9 mouse cellular contexts compared by ENCODE assay signal in genomic region chrX:134686739-134687171, GRCm38 (mm10). TPM values are rescaled to one million over a fixed set of nuclear protein-coding genes. Genes with fewer than 3 reads are reported as not detected.
DNase-seq lines count a peak whose midpoint lies in the region; ATAC-seq and TF ChIP-seq lines count a peak whose summit lies in the region.
"Had no signal": no experiment of that assay in that cellular context is flagged by ENCODE, and none has a peak within 500 bp of the region (broad histone marks: within the 10 kb centered on the region; RNA-seq: fewer than 3 reads in every experiment).

No protein-coding gene starts in this region.

- H3K27ac ChIP-seq in embryonic facial prominence, embryonic 15.5 days (replicated peaks): peak overlapping the region; percentile 85
- H3K27ac ChIP-seq in hindbrain, embryonic 15.5 days (replicated peaks): peak overlapping the region; percentile 95
- no peak overlapping the region for H3K27ac ChIP-seq in liver, adult 2 months (replicated peaks; ENCODE audit: insufficient read depth, low read depth, low read length)
- H3K27ac ChIP-seq: macrophage had no signal

- peak; percentile 36 for DNase-seq in adrenal gland, postnatal 10 days
- no peak for DNase-seq in liver, adult 2 months (ENCODE audit: extremely low read depth, low read depth, low spot score)

- no peak for ATAC-seq in megakaryocyte, adult 5-6 weeks (ENCODE audit: poor library complexity, severe bottlenecking)
- ATAC-seq in embryonic facial prominence, embryonic 15.5 days (ENCODE audit: insufficient number of reproducible peaks, low FRiP score, low TSS enrichment, low read depth): peak; percentile 35
- ATAC-seq in hindbrain, embryonic 15.5 days (ENCODE audit: low FRiP score, low read depth): peak; percentile 55
- no peak for ATAC-seq in erythroblast, adult 5-6 weeks (replicated peaks; ENCODE audit: low FRiP score, poor library complexity, severe bottlenecking)

- H3K4me3 ChIP-seq in megakaryocyte, embryonic 14.5 days (replicated peaks): peak overlapping the region; percentile 91
- H3K4me3 ChIP-seq in embryonic facial prominence, embryonic 15.5 days (replicated peaks): peak overlapping the region; percentile 55
- peak overlapping the region; percentile 57 for H3K4me3 ChIP-seq in hindbrain, embryonic 15.5 days
- peak overlapping the region; percentile 70 for H3K4me3 ChIP-seq in liver, adult 2 months (ENCODE audit: insufficient read depth, low read depth, low read length)
- peak overlapping the region; percentile 36 for H3K4me3 ChIP-seq in myocyte

- H3K4me2 ChIP-seq in embryonic facial prominence, embryonic 15.5 days (replicated peaks): peak overlapping the region; percentile 39
- peak overlapping the region; percentile 62 for H3K4me2 ChIP-seq in hindbrain, embryonic 15.5 days
- H3K4me2 ChIP-seq in myocyte (ENCODE audit: low read depth): peak overlapping the region; percentile 64

- H3K27me3 ChIP-seq in megakaryocyte, embryonic 14.5 days (replicated peaks): peaks cover 58% of the 10 kb centered on the region
- H3K27me3 ChIP-seq in embryonic facial prominence, embryonic 15.5 days: peaks cover 8% of the 10 kb centered on the region
- no peaks in the 10 kb centered on the region for H3K27me3 ChIP-seq in hindbrain, embryonic 15.5 days
- no peaks in the 10 kb centered on the region for H3K27me3 ChIP-seq in liver, adult 2 months (ENCODE audit: control insufficient read depth, insufficient read depth, low read length)
- H3K27me3 ChIP-seq in myocyte (ENCODE audit: control insufficient read depth, insufficient read depth, insufficient read length): no peaks in the 10 kb centered on the region

- no peaks in the 10 kb centered on the region for H3K79me2 ChIP-seq in liver, adult 2 months (ENCODE audit: control insufficient read depth, insufficient read depth, low read length)
- no peaks in the 10 kb centered on the region for H3K79me2 ChIP-seq in myocyte (ENCODE audit: control insufficient read depth, insufficient read depth)

- no peaks in the 10 kb centered on the region for H3K36me3 ChIP-seq in megakaryocyte, embryonic 14.5 days (replicated peaks; ENCODE audit: low read length)
- H3K36me3 ChIP-seq in embryonic facial prominence, embryonic 15.5 days: peaks cover 13% of the 10 kb centered on the region; the same call in 1 of the 2 replicates
- peaks cover 26% of the 10 kb centered on the region for H3K36me3 ChIP-seq in hindbrain, embryonic 15.5 days
- no peaks in the 10 kb centered on the region for H3K36me3 ChIP-seq in liver, adult 2 months (ENCODE audit: control insufficient read depth, insufficient read depth, low read length)
- H3K36me3 ChIP-seq in myocyte (ENCODE audit: control insufficient read depth, insufficient read depth): peaks cover 3% of the 10 kb centered on the region

- H3K4me1 ChIP-seq in megakaryocyte, embryonic 14.5 days: peaks cover 28% of the 10 kb centered on the region
- no peaks in the 10 kb centered on the region for H3K4me1 ChIP-seq in embryonic facial prominence, embryonic 15.5 days
- peaks cover 13% of the 10 kb centered on the region for H3K4me1 ChIP-seq in hindbrain, embryonic 15.5 days (replicated peaks)
- H3K4me1 ChIP-seq in liver, adult 2 months (ENCODE audit: control insufficient read depth, insufficient read depth, low read length): no peaks in the 10 kb centered on the region

- no peak for TF ChIP-seq CTCF in liver, adult 2 months (IDR thresholded peaks at IDR 0.05; ENCODE audit: low read depth, low read length)

- H3ac ChIP-seq in myocyte (ENCODE audit: control insufficient read depth, insufficient read length): peak overlapping the region; percentile 28

- TF ChIP-seq POLR2A in liver, adult 2 months (IDR thresholded peaks at IDR 0.05; ENCODE audit: extremely low read depth, insufficient read depth, low read length): no peak
- no peak for TF ChIP-seq POLR2A in myocyte (IDR thresholded peaks at IDR 0.05; ENCODE audit: insufficient read length, low read depth)

- H3K9me3 ChIP-seq in megakaryocyte, embryonic 14.5 days: no peaks in the 10 kb centered on the region
- H3K9me3 ChIP-seq in embryonic facial prominence, embryonic 15.5 days (replicated peaks): no peaks in the 10 kb centered on the region
- H3K9me3 ChIP-seq in hindbrain, embryonic 15.5 days: no peaks in the 10 kb centered on the region

- H3K9ac ChIP-seq in embryonic facial prominence, embryonic 15.5 days: peak overlapping the region; percentile 37
- peak overlapping the region; percentile 58 for H3K9ac ChIP-seq in hindbrain, embryonic 15.5 days
- H3K9ac ChIP-seq in liver, adult 2 months (ENCODE audit: low read depth, low read length): peak overlapping the region; percentile 42; the same call in 1 of the 2 replicates

- 15% methylated on average over 16 of the region's 16 CpGs for WGBS in embryonic facial prominence, embryonic 15.5 days
- WGBS in hindbrain, embryonic 15.5 days: 24% methylated on average over 16 of the region's 16 CpGs
- WGBS in liver, adult 2 months: 3% methylated on average over 16 of the region's 16 CpGs

TF ChIP-seq in myocyte, 11 proteins besides CTCF, POLR2A, EP300 and RAD21:
- TF ChIP-seq SRF (IDR thresholded peaks at IDR 0.05; ENCODE audit: control insufficient read depth, insufficient read length, low read depth) (no peak), MAX (IDR thresholded peaks at IDR 0.05; ENCODE audit: low read depth) (no peak), MYOG (IDR thresholded peaks at IDR 0.05; ENCODE audit: control insufficient read depth in 1 of 3, insufficient read depth in 1 of 3, insufficient read length in 2 of 3, low read depth in 2 of 3) (no peak), CEBPB (IDR thresholded peaks at IDR 0.05; ENCODE audit: insufficient read depth, poor library complexity, severe bottlenecking) (no peak), POLR2AphosphoS2 (IDR thresholded peaks at IDR 0.05; ENCODE audit: insufficient read length, low read depth) (no peak), TCF12 (IDR thresholded peaks at IDR 0.05; ENCODE audit: insufficient read depth, poor library complexity, severe bottlenecking) (no peak), TCF3 (IDR thresholded peaks at IDR 0.05; ENCODE audit: insufficient read length, low read depth) (no peak), MYOD1 (IDR thresholded peaks at IDR 0.05; ENCODE audit: control insufficient read depth in 1 of 3, insufficient read length in 2 of 3, low read depth in 2 of 3) (no peak), USF1 (IDR thresholded peaks at IDR 0.05; ENCODE audit: low read depth) (no peak), E2F4 (IDR thresholded peaks at IDR 0.05; ENCODE audit: insufficient read depth) (no peak), REST (IDR thresholded peaks at IDR 0.05; ENCODE audit: insufficient read depth, insufficient read length) (no peak)

RNA-seq across cellular contexts. Expression of gene Armcx4, which starts 0.4 kb away (rescaled TPM):
- polyA plus RNA-seq in megakaryocyte, embryonic 14.5 days (2012; ENCODE audit: insufficient read depth, low replicate concordance): 0.16 and 0.19 TPM in 2 replicates
- total RNA-seq in megakaryocyte, adult 5-6 weeks (2015): 0.04 and 0.23 TPM in 2 replicates
- total RNA-seq in megakaryocyte, adult 5-6 weeks (2017): 0.26 and 0.65 TPM in 2 replicates
- total RNA-seq in adrenal gland, postnatal 10 days (2021): 10 to 100 TPM; 12.8 to 17.2 TPM
- polyA plus RNA-seq in embryonic facial prominence, embryonic 15.5 days (2015; fragmentation: Nextera tagmentation; extraction: Ambion mirVana): 4.5 and 5.1 TPM in 2 replicates
- 5.2 and 5.3 TPM in 2 replicates for polyA plus RNA-seq in hindbrain, embryonic 15.5 days (2015; fragmentation: Nextera tagmentation; extraction: Ambion mirVana)
- 0.67 and 1.1 TPM in 2 replicates for total RNA-seq in liver, adult 2 months (2014; rRNA removed)
- polyA plus RNA-seq in liver, adult 2 months (2012; rRNA removed): 0.15 and 0.17 TPM in 2 replicates
- polyA plus RNA-seq in myocyte (2012; fragmentation: generic; extraction: Trizol): 4.0 TPM
- under 0.01 and 0.84 TPM in 2 replicates for total RNA-seq in erythroblast, adult 5-6 weeks (2015; ENCODE audit: low replicate concordance)
- total RNA-seq in erythroblast, adult 5-6 weeks (2017; ENCODE audit: low replicate concordance): under 0.01 and 0.14 TPM in 2 replicates

RNA-seq across cellular contexts. Expression of gene Armcx1, which starts 31.0 kb away (rescaled TPM):
- polyA plus RNA-seq in megakaryocyte, embryonic 14.5 days (2012; ENCODE audit: insufficient read depth, low replicate concordance): 3.0 and 6.6 TPM in 2 replicates
- 0.20 and 0.59 TPM in 2 replicates for total RNA-seq in megakaryocyte, adult 5-6 weeks (2015)
- 0.20 and 0.51 TPM in 2 replicates for total RNA-seq in megakaryocyte, adult 5-6 weeks (2017)
- 10 to 100 TPM; 18.5 to 23.0 TPM for total RNA-seq in adrenal gland, postnatal 10 days (2021)
- 62.1 and 64.1 TPM in 2 replicates for polyA plus RNA-seq in embryonic facial prominence, embryonic 15.5 days (2015; fragmentation: Nextera tagmentation; extraction: Ambion mirVana)
- 89.9 and 98.5 TPM in 2 replicates for polyA plus RNA-seq in hindbrain, embryonic 15.5 days (2015; fragmentation: Nextera tagmentation; extraction: Ambion mirVana)
- 2.3 and 3.3 TPM in 2 replicates for total RNA-seq in liver, adult 2 months (2014; rRNA removed)
- polyA plus RNA-seq in liver, adult 2 months (2012; rRNA removed): 0.47 and 0.64 TPM in 2 replicates
- 6.0 TPM for polyA plus RNA-seq in myocyte (2012; fragmentation: generic; extraction: Trizol)
- 0.84 and 5.0 TPM in 2 replicates for total RNA-seq in erythroblast, adult 5-6 weeks (2015; ENCODE audit: low replicate concordance)
- total RNA-seq in erythroblast, adult 5-6 weeks (2017; ENCODE audit: low replicate concordance): 0.42 and 2.5 TPM in 2 replicates

Comparison
In these comparisons a context has a peak if more than half of its experiments do, and no peak if none do; other contexts are left out.
1. H3K4me3 ChIP-seq: peak in every context shown above with its lines; median percentile 91 in megakaryocyte, embryonic 14.5 days; 70 in liver, adult 2 months; 57 in hindbrain, embryonic 15.5 days; 55 in embryonic facial prominence, embryonic 15.5 days; 36 in myocyte.
2. ATAC-seq: peak in embryonic facial prominence, embryonic 15.5 days (single experiment) and hindbrain, embryonic 15.5 days (single experiment); none in megakaryocyte, adult 5-6 weeks (single experiment) and erythroblast, adult 5-6 weeks (single experiment).
3. Peak in every context shown above with its lines, with median percentiles within 50 percentile points of each other: H3K4me2 ChIP-seq and H3K9ac ChIP-seq.